Comparison of ENCODE assay signal across 22 mouse cellular contexts in the genomic region with DNA sequence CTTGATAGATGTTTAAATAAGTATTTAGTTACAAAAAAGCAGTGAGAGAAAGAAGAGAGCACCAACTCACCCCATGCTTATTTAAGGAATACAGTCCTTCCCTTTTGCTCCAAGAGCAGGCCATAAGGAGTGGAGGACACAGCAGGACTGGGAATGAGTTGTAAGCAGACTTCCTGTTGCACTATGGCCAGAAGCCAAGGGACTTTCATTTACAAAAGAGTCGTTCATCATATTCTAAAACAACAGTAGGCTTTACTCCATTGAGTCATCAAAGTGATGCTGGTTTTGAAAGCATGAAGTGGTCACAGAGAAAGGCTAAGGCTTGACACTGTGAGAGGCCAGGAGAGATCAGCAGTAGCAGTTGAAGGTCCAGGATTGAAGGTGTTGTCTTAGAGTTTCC.
DNase-seq lines count a peak whose midpoint lies in the region; ATAC-seq and TF ChIP-seq lines count a peak whose summit lies in the region.
"Had no signal": no experiment of that assay in that cellular context is flagged by ENCODE, and none has a peak within 500 bp of the region (broad histone marks: within the 10 kb centered on the region; RNA-seq: fewer than 3 reads in every experiment).

No protein-coding gene starts in this region.

- no peaks in the 10 kb centered on the region for H3K27me3 ChIP-seq in kidney, postnatal 0 days (ENCODE audit: insufficient read depth, low read length)
- H3K27me3 ChIP-seq in forebrain, embryonic 11.5 days (ENCODE audit: control insufficient read depth, insufficient read depth, low read length) = no peaks in the 10 kb centered on the region
- H3K27me3 ChIP-seq: embryonic facial prominence, embryonic 13.5 days; embryonic facial prominence, embryonic 15.5 days; forebrain, embryonic 13.5 days; forebrain, embryonic 15.5 days had no signal

- no peak overlapping the region for H3K9ac ChIP-seq in kidney, postnatal 0 days (ENCODE audit: low read depth, low read length)
- no peak overlapping the region for H3K9ac ChIP-seq in forebrain, embryonic 11.5 days (ENCODE audit: low read length)
- H3K9ac ChIP-seq: embryonic facial prominence, embryonic 13.5 days; embryonic facial prominence, embryonic 15.5 days; forebrain, embryonic 13.5 days; forebrain, embryonic 15.5 days; forebrain, postnatal 0 days had no signal

- no peak for TF ChIP-seq CTCF in kidney, postnatal 0 days (IDR thresholded peaks at IDR 0.05; ENCODE audit: low read depth)

- H3K9me3 ChIP-seq in kidney, postnatal 0 days (replicated peaks; ENCODE audit: low read length) = no peaks in the 10 kb centered on the region
- H3K9me3 ChIP-seq in forebrain, embryonic 11.5 days (ENCODE audit: control insufficient read depth, low read length) = no peaks in the 10 kb centered on the region
- H3K9me3 ChIP-seq: embryonic facial prominence, embryonic 13.5 days; embryonic facial prominence, embryonic 15.5 days; forebrain, embryonic 10.5 days; forebrain, embryonic 13.5 days; forebrain, embryonic 15.5 days had no signal

- ATAC-seq in kidney, postnatal 0 days (replicated peaks; ENCODE audit: low FRiP score, low read depth) = no peak
- no peak for ATAC-seq in forebrain, embryonic 11.5 days (replicated peaks; ENCODE audit: low FRiP score)
- ATAC-seq: forebrain, embryonic 13.5 days; forebrain, embryonic 15.5 days; forebrain, postnatal 0 days had no signal

- DNase-seq in kidney, postnatal 0 days (ENCODE audit: low spot score) = peak; percentile 18
- DNase-seq in kidney, adult 11 months = no peak
- DNase-seq in 3T3-L1 (ENCODE audit: low read depth, low spot score) (peak; percentile 67), NIH3T3 (ENCODE audit: low read depth) (peak; percentile 56)
- DNase-seq in forebrain, embryonic 11.5 days (ENCODE audit: low spot score) = no peak
- DNase-seq: adrenal gland, adult 2 months; adrenal gland, postnatal 10 days; adrenal gland, postnatal 25 days; cerebellum, adult 11 months; cerebellum, adult 18-20 months; cerebellum, adult 8-10 months; cerebellum, adult 9-11 months; cerebellum, postnatal 14 days; cerebellum, postnatal 36 days; embryo, embryonic 11 days; forebrain, postnatal 0 days had no signal

- WGBS in kidney, postnatal 0 days = 65% methylated on average over 1 of the region's 1 CpGs
- 79% methylated on average over 1 of the region's 1 CpGs for WGBS in forebrain, embryonic 11.5 days

- no peak overlapping the region for H3K4me2 ChIP-seq in kidney, postnatal 0 days (ENCODE audit: low read length)
- H3K4me2 ChIP-seq in forebrain, embryonic 11.5 days (ENCODE audit: low read depth, low read length, severe bottlenecking) = no peak overlapping the region
- H3K4me2 ChIP-seq: embryonic facial prominence, embryonic 13.5 days; embryonic facial prominence, embryonic 15.5 days; forebrain, embryonic 13.5 days; forebrain, embryonic 15.5 days had no signal

- no peaks in the 10 kb centered on the region for H3K36me3 ChIP-seq in kidney, postnatal 0 days (ENCODE audit: insufficient read depth, low read length)
- no peaks in the 10 kb centered on the region for H3K36me3 ChIP-seq in forebrain, embryonic 11.5 days (ENCODE audit: control insufficient read depth, insufficient read depth, low read length)
- H3K36me3 ChIP-seq: embryonic facial prominence, embryonic 13.5 days; embryonic facial prominence, embryonic 15.5 days; forebrain, embryonic 10.5 days; forebrain, embryonic 15.5 days had no signal

- H3K27ac ChIP-seq in kidney, postnatal 0 days = no peak overlapping the region
- H3K27ac ChIP-seq in forebrain, embryonic 11.5 days (ENCODE audit: low read depth, low read length) = no peak overlapping the region
- H3K27ac ChIP-seq: embryonic facial prominence, embryonic 13.5 days; embryonic facial prominence, embryonic 15.5 days; forebrain, embryonic 10.5 days; forebrain, embryonic 13.5 days; forebrain, embryonic 15.5 days had no signal

- H3K4me3 ChIP-seq in kidney, postnatal 0 days (replicated peaks; ENCODE audit: low read depth, low read length) = no peak overlapping the region
- H3K4me3 ChIP-seq in forebrain, embryonic 11.5 days (ENCODE audit: low read depth, low read length) = no peak overlapping the region
- H3K4me3 ChIP-seq: embryonic facial prominence, embryonic 13.5 days; embryonic facial prominence, embryonic 15.5 days; erythroblast, embryonic 14.5 days; forebrain, embryonic 10.5 days; forebrain, embryonic 13.5 days; forebrain, embryonic 15.5 days had no signal

- H3K4me1 ChIP-seq in kidney, postnatal 0 days (replicated peaks; ENCODE audit: insufficient read depth, low read length) = no peaks in the 10 kb centered on the region
- no peaks in the 10 kb centered on the region for H3K4me1 ChIP-seq in forebrain, embryonic 11.5 days (replicated peaks; ENCODE audit: control insufficient read depth, insufficient read depth, low read length)
- H3K4me1 ChIP-seq: embryonic facial prominence, embryonic 13.5 days; embryonic facial prominence, embryonic 15.5 days; forebrain, embryonic 10.5 days; forebrain, embryonic 13.5 days; forebrain, embryonic 15.5 days had no signal

Comparison
In these comparisons a context has a peak if more than half of its experiments do, and no peak if none do; other contexts are left out.
1. DNase-seq: peak in kidney, postnatal 0 days (single experiment), 3T3-L1 (single experiment) and NIH3T3 (single experiment); none in kidney, adult 11 months (single experiment) and forebrain, embryonic 11.5 days (single experiment).